In the genomic region with DNA sequence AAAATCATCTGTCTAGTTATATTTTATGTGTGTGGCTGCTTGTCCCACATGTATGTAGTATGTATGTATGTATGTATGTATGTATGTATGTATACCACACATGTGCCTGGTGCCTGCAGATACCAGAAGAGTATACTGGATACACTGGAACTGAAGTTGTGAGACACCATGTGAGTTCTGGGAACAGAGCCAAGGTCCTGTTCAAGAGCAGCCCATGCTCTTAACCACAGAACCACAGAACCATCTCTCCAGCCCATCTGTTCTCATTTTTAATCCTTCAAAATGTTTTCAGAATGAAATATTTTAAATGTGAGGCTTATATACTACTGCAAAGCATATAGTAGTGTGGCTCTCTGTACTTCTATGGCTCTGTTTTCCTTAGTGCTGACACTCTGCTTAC, we compare ENCODE assay signal across 22 mouse cellular contexts.
DNase-seq lines count a peak whose midpoint lies in the region; ATAC-seq and TF ChIP-seq lines count a peak whose summit lies in the region.
"Had no signal": no experiment of that assay in that cellular context is flagged by ENCODE, and none has a peak within 500 bp of the region (broad histone marks: within the 10 kb centered on the region; RNA-seq: fewer than 3 reads in every experiment).

No protein-coding gene starts in this region.

- TF ChIP-seq POLR2A in kidney, adult 2 months (IDR thresholded peaks at IDR 0.05; ENCODE audit: low read depth, low read length), result no peak

- DNase-seq in cerebellum, adult 11-12 months, result peak; percentile 8
- no peak for DNase-seq in cerebellum, adult 11 months
- DNase-seq in kidney, postnatal 10 days, result peak; percentile 16
- DNase-seq in kidney, adult 2 months, result no peak
- DNase-seq in Muller cell, postnatal 12 days (ENCODE audit: inconsistent ontology term), result peak; percentile 16
- no peak for DNase-seq in embryo, embryonic 9.5 days (ENCODE audit: extremely low spot score)
- DNase-seq: adrenal gland, adult 2 months; gastrocnemius, postnatal 36 days; lung, postnatal 14 days; right cerebral cortex, postnatal 4 days; thymus, postnatal 14 days had no signal

- TF ChIP-seq CTCF in kidney, adult 2 months (conservative IDR thresholded peaks at IDR 0.05; ENCODE audit: insufficient read depth, insufficient read length, low read depth, low read length), result no peak

- no peak overlapping the region for H3K4me3 ChIP-seq in kidney, adult 2 months (ENCODE audit: insufficient read depth, low read depth, low read length)
- H3K4me3 ChIP-seq: embryonic facial prominence, embryonic 15.5 days; forebrain, embryonic 10.5 days; hindbrain, embryonic 13.5 days; intestine, embryonic 15.5 days; kidney, embryonic 15.5 days; limb, embryonic 13.5 days; liver, embryonic 15.5 days; midbrain, embryonic 10.5 days; neural tube, embryonic 12.5 days had no signal

- H3K27ac ChIP-seq in kidney, adult 2 months (ENCODE audit: insufficient read depth, low read depth, low read length), result no peak overlapping the region
- H3K27ac ChIP-seq: embryonic facial prominence, embryonic 15.5 days; forebrain, embryonic 10.5 days; hindbrain, embryonic 13.5 days; intestine, embryonic 15.5 days; kidney, embryonic 15.5 days; limb, embryonic 13.5 days; liver, embryonic 15.5 days; midbrain, embryonic 10.5 days; neural tube, embryonic 12.5 days had no signal

- no peaks in the 10 kb centered on the region for H3K27me3 ChIP-seq in kidney, adult 2 months (replicated peaks; ENCODE audit: control insufficient read depth, insufficient read depth, low read length)
- H3K27me3 ChIP-seq: embryonic facial prominence, embryonic 15.5 days; hindbrain, embryonic 13.5 days; intestine, embryonic 15.5 days; kidney, embryonic 15.5 days; limb, embryonic 13.5 days; liver, embryonic 15.5 days; neural tube, embryonic 12.5 days had no signal

- H3K36me3 ChIP-seq in kidney, adult 2 months (ENCODE audit: control insufficient read depth, insufficient read depth, low read length), result no peaks in the 10 kb centered on the region
- H3K36me3 ChIP-seq: embryonic facial prominence, embryonic 15.5 days; forebrain, embryonic 10.5 days; hindbrain, embryonic 13.5 days; intestine, embryonic 15.5 days; kidney, embryonic 15.5 days; limb, embryonic 13.5 days; liver, embryonic 15.5 days; midbrain, embryonic 10.5 days; neural tube, embryonic 12.5 days had no signal

- ATAC-seq in common myeloid progenitor, adult 5-6 weeks (replicated peaks; ENCODE audit: low read depth, poor library complexity, severe bottlenecking), result peak; percentile 96
- no peak for ATAC-seq in activated CD4-positive, CD25-positive, alpha-beta regulatory T cell, adult 4 months
- ATAC-seq: intestine, embryonic 15.5 days had no signal

- no peaks in the 10 kb centered on the region for H3K4me1 ChIP-seq in kidney, adult 2 months (ENCODE audit: control insufficient read depth, insufficient read depth, low read length)
- H3K4me1 ChIP-seq: embryonic facial prominence, embryonic 15.5 days; forebrain, embryonic 10.5 days; intestine, embryonic 15.5 days; kidney, embryonic 15.5 days; limb, embryonic 13.5 days; liver, embryonic 15.5 days; midbrain, embryonic 10.5 days; neural tube, embryonic 12.5 days had no signal

Comparison
In these comparisons a context has a peak if more than half of its experiments do, and no peak if none do; other contexts are left out.
1. DNase-seq: peak in cerebellum, adult 11-12 months (single experiment), kidney, postnatal 10 days (single experiment) and Muller cell, postnatal 12 days (single experiment); none in cerebellum, adult 11 months (single experiment), kidney, adult 2 months (single experiment) and embryo, embryonic 9.5 days (single experiment).